Mouse (Mus musculus): ENCODE measurements at regions not wholly inside any gene's neighbourhood (a gene's known extent, or its start where the extent isn't known, plus 50 kb on each side); places are given as distances from the start of the nearest gene placed in this dataset.

- no peak for DNase-seq
Observed at GRCm38 (mm10) chr7:118320307-118320706, 76.8 kb upstream of the Smg1 start.

GRCm38 (mm10) chr7:118318432-118319135 is 75.1 kb upstream of the Smg1 start:
- peak; percentile 34 for DNase-seq

GRCm38 (mm10) chr7:118314886-118315285 is 71.4 kb upstream of the Smg1 start:
- peak; percentile 18 for DNase-seq

DNA sequence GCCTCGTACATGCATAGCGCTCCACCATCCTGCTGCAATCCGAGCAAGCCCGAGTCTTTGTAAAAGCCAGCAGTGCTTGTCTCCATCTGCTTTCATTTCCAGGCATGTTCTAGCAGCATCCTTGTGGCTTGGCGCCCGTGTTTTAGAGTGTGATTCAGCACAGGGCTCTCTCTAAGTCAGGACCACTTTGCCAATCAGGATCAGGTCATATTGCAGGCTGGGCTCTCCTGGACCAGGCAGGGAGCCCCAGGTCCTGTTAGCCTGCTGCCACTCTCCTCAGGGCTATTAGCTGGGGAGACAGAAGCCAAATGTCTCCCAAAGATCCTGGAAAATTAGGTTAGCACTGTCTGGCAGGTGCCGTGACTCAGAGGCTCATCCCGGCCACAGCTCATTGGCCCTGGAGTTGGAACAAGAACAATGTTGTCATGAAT is 70.8 kb upstream of the Smg1 start:
- DNase-seq = no peak

DNA sequence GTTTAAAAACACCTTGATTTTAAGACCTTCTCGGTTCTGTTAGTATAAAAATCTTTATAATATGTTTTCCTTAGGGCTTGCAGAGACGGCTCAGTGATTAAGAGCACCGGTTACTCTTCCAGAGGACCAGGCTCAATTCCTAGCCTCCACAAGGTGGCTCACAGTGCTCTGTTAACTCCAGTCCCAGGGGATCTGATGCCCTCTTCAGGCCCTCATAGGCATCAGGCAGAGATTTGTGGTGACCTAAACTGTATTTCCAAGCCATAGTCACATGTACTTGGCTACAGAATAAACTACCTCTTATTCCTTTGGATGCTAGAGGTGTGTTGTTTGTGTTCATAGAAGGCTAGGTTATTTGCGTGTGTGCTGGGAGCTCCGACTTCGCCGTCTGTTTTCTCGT is 70.3 kb upstream of the Smg1 start:
- DNase-seq = peak; percentile 28

DNA sequence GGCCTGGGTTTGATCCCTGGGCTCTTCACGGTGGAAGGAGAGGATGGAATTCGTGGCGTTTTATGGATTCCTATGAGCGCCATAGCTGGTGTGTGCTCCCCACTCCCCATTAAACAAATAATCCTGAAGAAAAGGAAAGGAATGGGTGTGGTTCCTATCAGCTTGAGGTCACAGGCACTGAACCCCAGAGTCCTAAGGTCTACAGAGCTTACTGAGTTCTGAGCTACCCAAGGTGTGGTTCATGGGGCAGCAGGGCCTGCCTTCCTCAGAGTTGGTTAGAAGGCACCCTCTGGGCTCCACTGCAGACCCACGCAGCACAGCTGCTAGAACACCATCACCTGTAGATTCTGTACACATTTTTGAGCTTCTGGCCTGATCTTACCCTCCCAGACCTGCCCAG is 66.3 kb upstream of the Smg1 start:
- DNase-seq = no peak

DNA sequence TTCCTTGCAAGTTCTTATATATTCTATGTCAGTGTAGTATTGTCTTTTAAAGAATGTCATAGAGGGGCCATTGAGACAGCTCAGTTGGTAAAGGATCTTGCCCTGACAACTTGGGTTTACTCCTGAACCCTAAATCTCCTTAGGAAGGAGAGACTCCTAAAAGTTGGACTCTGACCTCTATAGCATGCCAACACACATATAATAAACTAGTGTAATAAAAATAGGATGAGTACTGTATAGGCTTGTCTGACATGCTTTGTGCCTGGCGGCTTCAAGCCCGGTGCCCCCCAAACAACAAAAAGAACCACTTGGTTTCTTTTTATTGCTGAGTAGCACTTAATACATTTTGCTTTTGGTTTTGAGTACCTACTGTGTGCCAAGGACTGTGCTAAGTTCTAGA is 65.4 kb upstream of the Smg1 start:
- no peak for DNase-seq

- DNase-seq = peak; percentile 74
Observed at GRCm38 (mm10) chr7:118304812-118305211, 61.3 kb upstream of the Smg1 start.

DNA sequence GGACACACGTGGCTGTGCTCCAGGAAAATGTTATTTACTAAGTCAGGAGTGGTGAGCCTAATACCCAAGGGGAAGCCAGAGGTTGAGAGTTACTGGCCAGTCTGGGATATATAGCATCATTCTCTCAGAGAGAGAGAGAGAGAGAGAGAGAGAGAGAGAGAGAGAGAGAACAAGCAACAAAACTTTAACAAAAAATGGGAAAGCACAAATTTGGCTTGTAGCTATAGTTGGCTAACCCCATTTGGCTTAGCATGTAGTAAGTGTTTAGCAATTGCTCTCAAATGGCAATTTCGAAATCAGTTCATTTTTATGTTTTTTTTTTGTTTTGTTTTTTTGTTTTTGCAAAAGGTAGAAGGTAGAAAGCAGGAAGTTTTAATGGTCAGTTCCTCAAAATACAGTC is 60.9 kb upstream of the Smg1 start:
- DNase-seq = no peak

DNA sequence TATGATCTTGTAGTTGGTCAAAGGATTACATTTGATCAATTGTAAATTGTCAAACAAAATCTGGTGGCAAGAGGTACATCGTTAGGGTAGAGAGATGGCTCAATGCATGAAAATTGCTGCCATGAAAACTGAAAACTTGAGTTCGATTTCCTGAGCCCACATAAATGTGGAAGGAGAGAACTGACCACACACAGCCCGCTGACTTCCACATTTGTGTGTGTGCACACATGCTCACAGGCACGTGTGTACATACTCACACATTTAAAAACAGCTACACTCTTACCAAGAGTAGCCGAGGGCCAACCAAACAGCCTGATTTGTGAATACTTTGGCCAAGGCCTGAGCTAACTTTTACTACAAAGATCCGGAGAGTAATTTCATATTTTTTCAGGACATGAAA is 60.5 kb upstream of the Smg1 start:
- DNase-seq = no peak

- no peak for DNase-seq
Observed at GRCm38 (mm10) chr7:118300678-118301342, 57.3 kb upstream of the Smg1 start.

DNA sequence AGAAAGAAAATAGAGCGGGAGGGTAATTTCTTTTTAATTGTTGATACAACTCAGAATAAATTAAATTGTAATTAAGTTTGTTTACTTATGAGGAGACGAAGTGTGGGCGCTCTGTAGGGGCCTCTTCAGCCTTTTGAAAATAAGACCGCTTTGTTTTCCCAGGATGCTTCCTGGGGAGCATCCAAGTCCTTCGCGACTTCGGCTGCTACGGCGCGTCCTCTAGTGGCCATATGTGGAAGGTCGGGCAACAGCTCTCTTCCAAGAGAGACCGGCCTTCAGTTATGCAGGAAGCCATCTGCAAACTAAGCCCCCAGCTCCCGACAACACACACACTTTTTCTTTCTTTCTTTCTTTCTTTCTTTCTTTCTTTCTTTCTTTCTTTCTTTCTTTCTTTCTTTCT is 54.1 kb upstream of the Smg1 start:
- DNase-seq = peak; percentile 77

GRCm38 (mm10) chr7:118296856-118297518 is 53.5 kb upstream of the Smg1 start:
- DNase-seq = no peak

- DNase-seq = no peak
Observed at GRCm38 (mm10) chr7:118295855-118296254, 52.4 kb upstream of the Smg1 start.

DNA sequence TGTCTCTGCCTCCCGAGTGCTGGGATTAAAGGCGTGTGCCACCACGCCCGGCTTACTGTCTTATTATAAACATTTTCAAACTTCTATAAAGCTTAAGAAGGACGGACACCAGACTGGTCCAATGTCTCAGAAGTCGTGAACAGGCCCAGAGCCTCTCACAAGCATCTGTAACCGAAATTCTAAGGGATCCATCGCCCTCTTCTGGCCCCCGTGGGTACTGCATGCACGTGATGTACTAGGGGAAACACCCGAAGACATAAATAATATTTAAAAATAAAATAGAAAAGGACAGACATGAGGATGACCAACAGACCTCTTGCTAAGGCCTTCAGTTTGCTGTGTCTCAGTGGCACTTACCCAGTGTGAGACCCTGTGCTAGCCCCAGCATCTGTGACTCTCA is 51.8 kb upstream of the Smg1 start:
- DNase-seq = no peak

- no peak for DNase-seq
Observed at GRCm38 (mm10) chr7:118294637-118295036, 51.2 kb upstream of the Smg1 start.
